Mouse (Mus musculus) 3134 (cell line): ENCODE results near the gene Sec16b.

Experiments
- DNase-seq: peaks from one replicate; pipeline ENCODE4 v3.0.0-alpha.2; 2011; ENCODE audit warnings: low spot score; ENCODE audit not compliant: insufficient read length; ENCODE audit errors: extremely low read depth

The Sec16b gene

DNA sequence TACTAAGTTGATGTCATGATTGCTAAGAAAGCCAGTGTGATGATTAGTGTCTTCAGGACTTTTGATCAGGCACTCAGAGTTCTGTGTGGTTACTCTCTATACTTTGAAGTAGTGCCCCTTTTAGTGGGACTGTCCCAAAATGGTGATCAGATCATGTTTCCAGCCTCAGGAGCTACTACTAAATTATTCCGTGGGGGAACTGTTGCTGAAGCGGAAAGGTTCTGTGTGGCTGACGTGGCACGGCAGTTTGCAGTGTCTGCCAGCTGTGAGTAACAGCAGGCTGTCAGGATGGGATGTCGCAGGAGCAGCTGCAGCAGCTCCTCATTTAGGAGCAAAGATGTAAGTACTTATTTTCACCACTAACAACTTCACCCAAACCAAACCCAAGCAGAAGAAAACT, at the start of gene Sec16b:
Gene Sec16b (plus strand): TSS at position 207 of the 400 bp plus-strand sequence.
- peak; percentile 81 for DNase-seq

DNA sequence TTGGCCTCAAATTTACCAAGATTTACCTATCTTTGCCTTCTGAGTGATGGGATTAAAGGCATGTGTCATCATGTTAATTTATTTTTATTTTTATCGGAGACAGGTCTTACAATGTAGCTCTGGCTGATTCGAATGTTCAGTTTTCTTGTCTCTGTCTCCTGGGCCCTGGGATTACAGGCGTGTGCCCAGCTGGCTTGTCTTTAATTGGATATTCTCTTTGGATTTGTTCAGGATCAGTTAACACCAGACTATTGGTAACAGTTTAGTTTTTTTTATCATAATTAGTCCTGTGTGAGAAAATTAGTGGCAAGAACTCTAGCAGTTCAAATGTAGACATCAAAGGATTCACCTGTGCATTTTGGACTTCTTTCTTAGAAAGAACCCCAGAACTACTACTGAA, 48.7 kb upstream of the Sec16b start:
- no peak for DNase-seq

DNA sequence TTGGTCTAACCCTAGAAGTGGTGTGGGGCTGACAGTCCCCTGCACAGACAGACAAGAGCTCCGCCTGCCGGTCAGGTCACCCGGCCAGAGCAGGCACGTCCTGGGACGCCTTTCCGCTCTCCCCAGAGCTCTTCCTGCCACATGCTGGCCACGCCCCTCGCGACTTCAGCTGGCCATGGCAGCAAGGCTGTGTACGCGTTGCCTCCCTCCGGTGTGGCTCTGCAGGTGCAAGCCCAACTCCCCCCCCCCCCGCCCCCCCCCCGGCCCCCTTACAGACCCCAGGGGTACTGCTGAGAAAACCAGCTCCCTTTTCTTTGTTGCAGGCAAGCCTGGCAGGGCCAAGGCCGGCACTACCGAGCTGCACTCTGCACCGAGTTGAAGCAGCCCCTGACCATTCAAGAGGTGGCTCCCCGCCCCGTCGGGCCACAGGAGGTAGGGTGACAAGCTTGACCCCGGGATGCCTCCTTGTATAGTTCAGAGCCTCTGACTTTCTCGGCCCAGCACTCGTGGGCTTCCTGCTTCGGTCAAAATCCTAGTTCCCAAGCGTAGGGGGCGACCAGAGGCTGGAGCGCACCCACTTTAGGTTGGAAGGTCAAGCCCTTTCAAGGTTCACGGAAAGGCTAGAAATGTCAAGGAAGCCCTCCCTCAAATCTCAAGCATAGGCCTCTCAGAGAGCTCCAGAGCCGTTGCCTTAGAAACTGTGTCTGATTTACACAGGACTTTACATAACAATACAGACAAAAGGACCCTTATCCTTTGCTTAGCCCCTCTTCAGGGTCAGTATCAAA, 47.9 kb upstream of the Sec16b start, which contains the start of gene Cryzl2:
Gene Cryzl2 (plus strand): TSS at position 157 of the 788 bp plus-strand sequence.
- no peak for DNase-seq

DNA sequence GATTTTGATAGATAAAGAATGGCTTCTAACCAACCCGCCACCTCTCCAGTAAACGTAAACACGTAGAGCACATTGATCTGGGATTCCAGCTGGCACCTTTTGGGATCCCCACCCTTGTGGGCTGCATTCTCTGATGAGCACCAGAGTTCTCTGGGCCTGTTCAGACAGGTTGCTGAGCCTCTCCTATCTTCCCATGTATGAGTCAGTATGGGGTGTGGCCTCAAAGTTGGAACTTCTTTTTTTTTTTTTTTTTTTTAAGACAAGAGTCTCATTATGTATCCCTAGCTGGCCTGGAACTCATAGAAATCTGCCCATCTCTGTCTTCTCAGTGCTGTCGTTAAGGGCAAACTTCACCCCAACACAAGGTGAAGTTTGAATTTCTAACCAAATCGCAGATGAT, 46.6 kb upstream of the Sec16b start:
- no peak for DNase-seq

DNA sequence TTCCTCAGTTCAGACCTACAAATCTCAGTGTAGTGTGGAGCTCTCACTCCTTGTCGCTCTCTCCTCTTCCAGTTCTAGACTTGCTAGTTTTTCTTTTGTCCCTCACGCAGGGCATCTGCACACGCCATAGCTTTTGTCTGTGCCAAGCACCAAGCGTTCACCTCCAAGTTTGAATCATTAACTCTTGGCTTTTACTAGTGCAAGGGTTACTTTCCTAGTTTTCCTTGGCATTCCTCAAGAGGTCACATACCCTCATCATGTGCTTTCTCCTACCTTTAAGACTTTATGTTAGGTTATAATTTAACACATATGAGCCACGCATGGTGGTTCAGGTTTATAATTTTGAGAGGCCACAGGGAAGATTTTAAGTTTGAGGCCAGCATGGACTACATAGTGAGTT, 45.3 kb upstream of the Sec16b start:
- no peak for DNase-seq

DNA sequence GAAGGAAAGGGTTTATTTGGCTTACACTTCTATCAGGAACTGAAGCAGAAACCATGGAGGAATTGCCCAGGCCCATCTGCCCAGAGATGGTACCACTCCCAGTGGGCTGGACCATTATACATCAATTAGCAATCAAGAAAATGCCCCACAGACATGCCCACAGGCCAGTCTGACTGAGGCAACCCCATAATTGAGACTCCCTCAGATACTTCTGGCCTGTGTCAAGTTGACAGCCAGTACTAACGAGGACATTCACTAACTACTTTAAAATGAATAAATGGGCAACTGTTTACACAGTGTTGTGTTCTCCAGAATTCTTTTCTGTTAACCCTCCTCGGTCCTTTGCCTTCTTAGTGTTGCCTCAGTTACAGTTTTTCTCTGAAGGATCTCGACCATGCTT, 44.2 kb upstream of the Sec16b start:
- DNase-seq = no peak

DNA sequence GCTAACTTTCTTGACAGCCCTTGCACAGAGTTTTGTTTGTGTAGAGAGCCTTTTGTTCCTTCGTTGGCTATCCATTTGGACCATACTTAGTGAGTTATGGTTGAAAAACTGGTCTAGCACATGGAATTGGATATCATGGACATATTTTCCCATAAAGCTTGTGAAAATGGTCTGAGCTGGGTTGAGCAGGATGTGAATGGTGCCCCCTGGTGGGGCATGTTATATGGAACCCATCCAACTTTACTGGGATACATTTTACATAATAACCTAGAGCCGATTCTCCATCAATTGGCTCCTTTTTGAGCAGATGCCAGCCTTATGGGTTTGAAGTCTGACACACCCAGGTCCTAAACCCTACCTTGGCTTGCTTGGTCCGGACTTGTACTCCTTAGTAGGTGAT, 41.3 kb upstream of the Sec16b start:
- DNase-seq = no peak

DNA sequence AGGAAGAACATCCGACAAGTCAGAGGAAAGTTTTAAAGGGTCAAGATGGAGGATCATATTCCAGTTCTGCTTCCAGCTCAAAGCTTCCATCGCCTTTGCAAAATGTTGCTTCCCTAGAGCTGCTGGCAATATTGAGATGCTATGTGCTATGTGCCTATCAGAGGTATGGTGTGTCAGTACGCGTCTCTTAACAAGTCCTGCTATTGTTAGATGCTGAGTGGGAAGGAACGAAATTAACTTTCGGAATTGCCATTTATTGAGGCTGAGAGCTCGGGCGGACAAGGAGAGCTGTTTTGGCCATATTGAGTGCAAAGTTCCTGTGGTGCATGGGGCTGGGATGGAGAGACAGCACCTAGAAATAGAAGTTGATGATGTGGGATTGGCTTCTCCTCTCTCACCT, 38.7 kb upstream of the Sec16b start:
- no peak for DNase-seq

DNA sequence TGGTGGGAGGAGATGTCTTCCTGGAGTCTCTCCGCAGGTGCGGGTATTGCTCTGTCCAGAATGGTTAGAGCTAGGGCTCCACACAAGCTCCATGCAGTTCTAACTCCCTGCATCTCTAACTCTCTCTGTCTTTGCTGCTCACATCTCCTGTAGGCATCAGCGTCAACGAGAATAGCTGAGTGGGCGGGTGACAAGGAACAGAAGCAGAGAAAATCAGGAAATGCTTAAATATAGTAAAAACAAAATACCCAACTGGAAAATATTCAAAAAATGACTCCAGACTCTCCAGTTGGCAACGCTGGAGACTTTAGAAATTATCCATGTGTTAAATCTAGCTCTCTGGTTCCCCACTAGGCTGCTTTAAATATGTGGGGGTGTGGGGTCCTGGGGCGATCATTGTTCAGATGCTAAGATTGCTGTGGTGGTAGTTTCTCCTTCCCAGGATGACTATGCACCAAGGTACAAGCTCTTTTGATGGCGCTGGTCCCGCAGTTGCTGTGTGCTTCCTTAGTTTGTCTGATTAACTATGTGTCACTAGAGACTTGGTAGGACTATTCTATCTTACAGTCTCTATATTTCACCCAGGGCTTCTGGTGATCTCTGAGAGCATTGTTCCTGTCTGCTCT, 35.7 kb upstream of the Sec16b start:
- DNase-seq = no peak

DNA sequence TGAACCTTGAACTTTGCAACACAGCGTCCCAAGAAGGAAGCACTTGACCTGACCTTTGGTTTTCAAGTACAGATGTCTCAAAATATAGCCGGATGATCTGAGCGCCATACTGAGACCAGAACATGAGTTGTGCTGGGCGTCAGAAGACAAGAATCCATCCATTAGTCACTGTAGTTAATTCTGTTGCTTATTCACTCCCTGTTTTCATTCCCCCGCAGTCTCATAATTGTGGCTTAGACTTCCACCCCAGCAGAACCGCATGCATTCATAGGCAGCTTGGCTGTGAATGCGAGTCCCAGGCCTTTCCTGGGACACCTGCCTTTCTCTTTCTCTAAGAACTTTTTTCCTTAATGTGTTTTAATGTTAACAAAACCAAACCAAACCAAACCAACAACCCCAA, 33.8 kb upstream of the Sec16b start:
- DNase-seq = no peak

DNA sequence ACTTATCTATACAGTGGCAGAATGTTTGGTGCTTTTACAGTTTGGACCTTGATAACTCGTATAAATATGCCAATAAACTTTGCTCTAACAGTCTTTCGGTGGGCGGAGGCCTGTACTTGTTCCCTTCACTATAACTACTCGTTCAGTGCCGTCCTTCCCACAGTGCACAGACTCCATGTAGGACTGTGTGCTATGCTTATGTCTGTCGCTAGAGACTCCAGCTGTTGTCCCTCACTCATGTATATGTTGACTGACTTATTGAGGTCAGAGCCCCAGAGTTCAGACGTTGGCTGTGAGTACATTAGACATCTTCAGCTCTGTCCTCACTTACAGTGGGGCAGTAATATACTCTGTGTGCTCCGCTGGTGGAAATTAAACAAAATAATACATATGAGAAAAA, 31.7 kb upstream of the Sec16b start:
- DNase-seq = no peak

DNA sequence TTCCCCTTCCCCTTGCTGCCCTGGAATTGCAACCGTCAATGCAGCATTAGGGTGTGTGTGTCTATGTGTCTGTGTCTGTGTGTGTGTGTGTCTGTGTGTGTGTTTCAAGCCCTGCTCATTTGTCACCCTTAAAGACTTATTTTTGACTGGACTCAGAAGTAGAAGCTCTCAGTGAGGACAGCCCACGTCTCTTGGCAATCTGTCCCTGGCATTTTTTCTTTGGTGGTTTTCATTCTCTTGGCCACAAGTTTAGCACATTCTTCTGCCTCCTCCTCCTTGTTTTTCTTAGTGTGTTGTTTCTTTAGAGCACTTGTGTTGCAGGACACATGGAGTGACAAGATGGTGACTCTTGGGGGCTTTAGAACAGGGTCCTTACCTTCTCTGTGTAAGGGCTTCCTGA, 30.3 kb upstream of the Sec16b start:
- no peak for DNase-seq

DNA sequence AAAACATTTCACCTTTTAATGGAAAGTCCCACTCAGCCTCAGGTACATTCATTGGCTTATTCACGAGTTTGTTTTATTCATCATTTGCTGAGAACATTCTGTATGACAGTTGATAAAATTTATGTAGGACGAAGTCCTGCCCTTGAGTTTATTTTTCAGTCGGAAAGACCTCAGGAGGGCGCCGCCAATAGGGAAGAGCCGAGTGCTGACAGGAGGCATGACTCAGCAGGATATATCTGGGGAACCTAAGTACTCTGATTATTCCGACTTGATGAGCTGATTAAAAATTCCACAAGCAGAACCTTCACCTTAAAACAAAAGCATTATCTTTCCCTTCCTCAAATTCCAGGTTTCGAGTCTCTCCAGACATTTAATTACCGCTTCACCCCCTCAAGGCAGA, 26.4 kb upstream of the Sec16b start:
- no peak for DNase-seq

DNA sequence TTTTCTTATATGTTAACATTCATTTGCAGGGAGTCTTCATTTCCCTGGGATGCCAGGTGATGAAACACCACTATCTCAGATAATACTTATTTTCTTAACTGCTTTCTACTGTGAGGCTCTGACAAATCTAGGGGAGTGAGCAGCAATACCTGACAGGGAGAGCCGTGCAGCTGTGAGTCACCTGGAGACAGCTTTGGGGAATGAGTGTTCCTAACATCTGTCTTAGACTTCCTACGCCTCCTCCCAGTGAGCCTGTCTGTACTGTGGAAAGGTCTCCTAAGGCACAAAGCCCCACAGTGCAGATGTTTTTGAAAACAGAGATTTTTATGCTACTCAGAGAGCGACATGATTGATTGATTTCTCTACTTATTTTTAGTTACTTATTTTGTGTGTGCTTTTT, 25.6 kb upstream of the Sec16b start:
- no peak for DNase-seq

DNA sequence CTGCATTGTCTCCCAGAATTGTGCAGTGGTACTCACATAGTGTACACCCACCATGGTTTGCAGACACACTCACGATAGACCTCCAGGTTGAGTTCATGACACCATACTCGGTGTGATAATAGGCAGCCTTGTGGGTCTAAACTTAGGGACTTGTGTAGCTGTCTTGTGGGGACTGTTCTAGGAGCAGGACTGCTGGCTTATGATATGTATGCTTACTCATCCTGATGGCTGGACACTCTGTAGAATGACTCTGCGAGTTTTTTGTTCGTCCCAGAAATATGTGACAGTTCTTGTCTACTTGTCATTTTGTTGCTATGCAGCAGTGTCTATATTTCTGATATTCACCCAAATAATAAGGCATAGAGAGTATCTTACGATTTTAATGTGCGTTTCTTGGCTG, 24.9 kb upstream of the Sec16b start:
- DNase-seq = no peak

DNA sequence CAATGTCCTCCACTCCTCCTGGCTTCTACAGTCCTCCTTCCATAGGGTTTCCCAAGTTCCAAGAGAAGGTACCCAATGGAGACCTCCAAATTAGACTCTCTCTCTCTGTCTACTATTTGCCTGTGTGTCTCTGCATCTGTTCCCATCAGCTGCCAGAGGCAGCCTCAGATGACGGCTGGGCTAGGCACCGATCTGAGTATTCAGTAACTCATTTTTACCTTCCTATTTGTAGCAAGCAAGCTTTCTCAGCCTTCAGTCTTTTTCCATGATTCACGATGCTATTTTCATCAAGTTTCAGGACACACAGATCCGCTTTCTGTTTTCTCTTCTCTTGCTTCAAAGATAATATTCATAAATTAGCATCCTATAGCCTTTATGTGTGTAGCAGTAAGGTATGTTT, 22.4 kb upstream of the Sec16b start:
- no peak for DNase-seq

DNA sequence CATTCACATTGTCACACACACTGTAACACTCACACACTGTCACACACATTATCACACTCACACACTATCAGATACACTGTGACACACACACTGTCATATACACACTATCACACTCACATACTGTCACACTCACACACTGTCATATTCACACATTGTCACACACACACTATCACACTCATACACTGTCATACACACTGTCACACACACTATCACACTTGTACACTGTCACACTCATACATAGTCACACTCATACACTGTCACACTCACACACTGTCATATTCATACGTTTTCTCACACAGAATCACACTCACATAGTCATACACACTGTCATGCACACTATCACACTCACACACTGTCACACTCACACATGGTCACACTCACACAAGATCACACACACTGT, 5.9 kb upstream of the Sec16b start:
- no peak for DNase-seq

DNA sequence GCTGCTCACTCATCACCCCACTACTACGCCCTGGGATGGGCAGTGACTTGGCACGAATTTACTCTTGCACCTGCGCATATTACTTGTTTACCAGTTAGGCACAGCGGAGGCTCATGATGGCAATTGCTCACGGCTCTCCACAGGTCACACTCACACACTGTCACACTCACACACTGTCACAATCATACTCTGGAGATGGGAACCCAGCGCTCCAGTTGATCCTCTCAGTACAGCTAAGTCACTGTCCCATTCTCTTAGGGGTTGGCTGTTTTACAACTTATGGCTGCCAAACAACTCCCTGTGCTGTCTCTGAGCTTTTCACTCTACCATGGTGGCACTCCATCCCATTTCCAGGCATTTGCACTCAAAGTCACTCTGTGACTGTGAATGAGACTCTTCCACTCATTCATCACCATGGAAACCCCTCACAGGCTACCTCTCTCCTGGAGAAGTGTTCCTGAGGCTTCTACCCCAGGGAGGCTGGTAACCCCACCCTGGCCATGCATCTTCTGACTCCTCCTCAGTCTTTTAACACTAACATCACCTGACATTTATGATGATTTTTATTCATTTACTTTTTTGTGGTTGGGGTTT, 5.1 kb upstream of the Sec16b start:
- no peak for DNase-seq

DNA sequence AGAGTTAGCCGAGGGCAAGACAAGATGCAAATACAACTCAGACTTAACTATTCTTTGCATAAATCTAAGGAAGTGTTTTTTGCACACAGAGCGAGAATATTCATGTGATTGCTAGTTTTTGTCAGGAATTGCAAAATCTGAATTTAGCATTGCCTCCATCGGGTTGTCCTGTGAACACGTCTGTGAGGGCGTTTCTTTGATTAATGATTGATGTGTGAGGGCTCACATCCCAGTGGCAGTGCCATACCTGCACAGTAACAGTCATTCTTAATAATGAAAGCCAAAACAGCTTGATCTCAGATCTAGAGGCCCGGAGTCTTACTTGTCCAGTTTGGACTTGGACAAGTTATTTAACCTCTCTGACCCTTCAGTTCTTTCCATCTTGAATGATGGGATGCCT, 3.5 kb upstream of the Sec16b start:
- DNase-seq = no peak

DNA sequence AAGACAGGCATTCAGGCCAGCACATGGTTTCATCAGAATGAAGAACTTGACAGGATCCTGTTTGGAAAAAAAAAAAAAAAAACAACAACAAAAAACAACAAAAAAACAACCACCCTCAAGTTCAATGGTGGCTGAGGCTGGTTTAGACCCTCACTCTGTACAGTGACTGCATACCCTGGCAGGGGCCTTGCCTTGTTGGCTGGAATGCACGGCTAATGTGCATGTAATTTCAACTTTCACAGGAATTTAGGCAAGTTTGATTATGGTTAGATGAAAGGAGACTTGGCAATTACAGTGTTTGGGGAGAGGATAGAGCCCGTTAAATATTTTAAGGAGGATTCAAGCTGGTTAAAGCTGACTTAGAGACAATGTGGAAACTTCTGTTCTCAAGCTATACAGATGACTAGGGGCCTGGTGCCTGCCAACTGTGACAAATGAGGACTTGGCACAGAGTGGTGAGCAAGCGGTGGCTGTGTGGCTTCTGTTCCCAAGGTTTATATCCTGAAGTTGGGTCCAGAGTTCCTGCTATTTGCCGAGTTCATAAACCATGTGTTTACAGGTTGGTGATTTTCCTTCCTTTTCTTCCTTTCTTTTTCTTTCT, 567 bp downstream of the Sec16b start:
- DNase-seq = no peak

DNA sequence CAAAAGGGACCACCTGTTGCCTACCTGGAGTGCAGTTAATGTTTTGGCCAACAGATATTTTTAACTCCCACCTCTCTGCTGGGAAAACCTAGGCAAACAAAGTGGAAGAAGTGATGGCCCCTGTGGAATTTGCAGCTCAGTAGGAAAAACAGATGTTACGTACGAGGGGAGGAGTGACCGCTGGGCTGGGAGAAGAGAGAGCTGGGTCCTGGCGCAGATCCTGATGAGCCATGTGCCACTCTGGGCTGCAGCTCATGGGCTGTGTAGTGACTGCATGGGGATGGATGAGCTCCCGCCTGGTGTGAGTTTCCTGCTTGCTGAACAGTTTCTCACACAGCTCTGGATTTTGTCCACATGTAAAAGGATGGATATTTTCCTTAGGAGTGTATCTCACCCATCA, 1.3 kb downstream of the Sec16b start:
- DNase-seq = peak; percentile 78
